Mouse (Mus musculus): ENCODE measurements around the gene Ndrg2.

GRCm38 (mm10) chr14:51939005-51939404, 25.0 kb upstream of the Ndrg2 start:
- TF ChIP-seq POLR2A (IDR thresholded peaks at IDR 0.05; ENCODE audit: low read depth, low read length) (no peak), CTCF (conservative IDR thresholded peaks at IDR 0.05; ENCODE audit: insufficient read depth, insufficient read length, low read depth, low read length) (no peak)

Data from kidney, adult 2 months (tissue).